Mouse (Mus musculus) layer of hippocampus, adult 8-10 months (tissue): ENCODE results near the gene Cdc16. TPM values are rescaled to one million over a fixed set of nuclear protein-coding genes. Genes with fewer than 3 reads are reported as not detected.

Source experiments
- DNase-seq, 2 experiments: peaks; one replicate each; pipeline ENCODE4 v3.0.0; 2022; ENCODE audit warnings: low spot score in 2 of 2
- total RNA-seq, 4 experiments: library from RNA; stranded (reverse); gene quantifications; 2 replicates each; pipeline ENCODE4 v1.2.4; 2022

Cdc16 gene
- total RNA-seq, 4 experiments from 2014 or later = 46.6 to 56.9 (median 55.6) TPM

- DNase-seq = no peak
These were observed 42.1 kb downstream of the Cdc16 start for GRCm38 (mm10) chr8:13799566-13799965.

DNA sequence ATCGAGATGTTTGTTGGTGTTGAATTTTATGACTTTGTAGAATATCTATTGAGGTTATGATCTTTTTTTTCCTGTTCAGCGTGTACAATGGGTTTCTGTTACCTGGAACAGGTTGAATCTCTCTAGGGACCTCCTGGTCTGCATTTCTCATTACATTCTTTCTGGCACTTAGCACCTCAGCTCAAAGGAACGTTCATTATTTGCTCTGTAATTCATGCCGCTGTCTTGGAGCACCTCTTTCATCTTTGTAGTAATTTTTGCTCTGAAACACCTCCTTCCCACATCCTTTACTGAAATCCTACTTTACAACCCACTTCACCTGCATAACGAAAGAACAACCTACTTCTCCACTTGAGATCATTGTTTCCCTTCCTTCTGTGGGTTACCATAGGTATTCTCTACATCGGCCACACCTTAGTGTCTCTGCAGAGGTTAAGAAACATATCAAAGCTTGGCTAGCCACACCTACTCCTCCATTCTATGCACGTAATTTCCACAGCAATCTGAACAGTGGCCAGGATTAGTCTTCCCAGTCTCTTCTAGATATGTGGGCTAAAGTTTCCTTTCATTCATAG, 71.2 kb downstream of the Cdc16 start:
- DNase-seq = no peak

Other genes with a start within 250 kb of the Cdc16 start
- not detected for gene 1700029H14Rik, start 195.2 kb upstream of the Cdc16 start, total RNA-seq
- gene Rasa3, start 80.1 kb upstream of the Cdc16 start, total RNA-seq = 10 to 100 TPM; 62.7 to 74.3 (median 68.2) TPM
- gene Cfap97d2, start 51.8 kb upstream of the Cdc16 start, total RNA-seq = 1 to 10 TPM; 1.8 to 3.6 (median 2.7) TPM
- 10 to 100 TPM; 25.5 to 36.6 (median 32.5) TPM for gene Upf3a, start 27.9 kb downstream of the Cdc16 start, total RNA-seq
- not detected for gene AF366264, start 80.7 kb downstream of the Cdc16 start, total RNA-seq
- gene Champ1, start 112.0 kb downstream of the Cdc16 start, total RNA-seq = 10 to 100 TPM; 27.1 to 31.4 (median 29.4) TPM
- 10 to 100 TPM; 32.0 to 38.2 (median 36.0) TPM for gene Coprs, start 132.6 kb downstream of the Cdc16 start, total RNA-seq